In genomic region chrX:142574022-142574421, GRCm38 (mm10) we compare ENCODE assay signal across 34 mouse cellular contexts.
"Had no signal": no experiment of that assay in that cellular context is flagged by ENCODE, and none has a peak within 500 bp of the region (broad histone marks: within the 10 kb centered on the region; RNA-seq: fewer than 3 reads in every experiment).

No protein-coding gene starts in this region.

- H3K9ac ChIP-seq: heart, embryonic 12.5 days; heart, embryonic 13.5 days; heart, embryonic 15.5 days; hindbrain, embryonic 12.5 days; hindbrain, embryonic 13.5 days; hindbrain, embryonic 14.5 days; hindbrain, embryonic 15.5 days; intestine, embryonic 15.5 days; kidney, embryonic 15.5 days had no signal

- H3K4me3 ChIP-seq: heart, embryonic 12.5 days; heart, embryonic 13.5 days; heart, embryonic 15.5 days; hindbrain, embryonic 10.5 days; hindbrain, embryonic 12.5 days; hindbrain, embryonic 13.5 days; hindbrain, embryonic 15.5 days; intestine, embryonic 15.5 days; kidney, embryonic 15.5 days; layer of hippocampus, adult 2 months; left cerebral cortex, adult 2 months had no signal

- H3K27ac ChIP-seq: hindbrain, embryonic 10.5 days; hindbrain, embryonic 12.5 days; hindbrain, embryonic 13.5 days; hindbrain, embryonic 14.5 days; hindbrain, embryonic 15.5 days; hindbrain, postnatal 0 days; intestine, embryonic 15.5 days; kidney, embryonic 15.5 days; kidney, postnatal 0 days; layer of hippocampus, adult 2 months; left cerebral cortex, adult 2 months had no signal

- ATAC-seq: hindbrain, embryonic 16.5 days; hindbrain, postnatal 0 days; inflammation-experienced regulatory T-cells, adult 6 months; intestine, embryonic 15.5 days; intestine, embryonic 16.5 days; intestine, postnatal 0 days had no signal

- H3K9me3 ChIP-seq: heart, embryonic 12.5 days; heart, embryonic 13.5 days; heart, embryonic 15.5 days; hindbrain, embryonic 10.5 days; hindbrain, embryonic 12.5 days; hindbrain, embryonic 13.5 days; hindbrain, embryonic 15.5 days; intestine, embryonic 15.5 days; kidney, embryonic 15.5 days had no signal

- H3K4me1 ChIP-seq: heart, embryonic 15.5 days; hindbrain, embryonic 10.5 days; hindbrain, embryonic 12.5 days; hindbrain, embryonic 13.5 days; hindbrain, embryonic 15.5 days; intestine, embryonic 15.5 days; kidney, embryonic 15.5 days had no signal

- H3K27me3 ChIP-seq: heart, embryonic 12.5 days; heart, embryonic 13.5 days; heart, embryonic 15.5 days; hindbrain, embryonic 13.5 days; hindbrain, embryonic 15.5 days; intestine, embryonic 15.5 days had no signal

- DNase-seq: heart, postnatal 10 days; heart, postnatal 14 days; heart, postnatal 36 days; heart, postnatal 4 days; kidney, adult 11 months; kidney, adult 18-20 months; kidney, adult 2 months; kidney, adult 8-10 months; kidney, adult 9 months; kidney, postnatal 10 days; kidney, postnatal 14 days; kidney, postnatal 25 days; kidney, postnatal 36 days; kidney, postnatal 4 days; layer of hippocampus, adult 9-11 months; layer of hippocampus, postnatal 36 days had no signal

- H3K4me2 ChIP-seq: heart, embryonic 12.5 days; heart, embryonic 13.5 days; heart, embryonic 15.5 days; hindbrain, embryonic 12.5 days; hindbrain, embryonic 13.5 days; hindbrain, embryonic 14.5 days; hindbrain, embryonic 15.5 days; intestine, embryonic 15.5 days; kidney, embryonic 15.5 days had no signal

- H3K36me3 ChIP-seq: heart, embryonic 12.5 days; heart, embryonic 13.5 days; heart, embryonic 15.5 days; hindbrain, embryonic 10.5 days; hindbrain, embryonic 12.5 days; hindbrain, embryonic 13.5 days; hindbrain, embryonic 15.5 days; intestine, embryonic 15.5 days; kidney, embryonic 15.5 days had no signal
